Mouse (Mus musculus) spleen, postnatal 36 days (tissue): ENCODE results near the gene Tnp1.

Experiments used
- DNase-seq, 2 experiments: peaks; one replicate each; pipeline ENCODE4 v3.0.0; 2022; ENCODE audit warnings: low spot score in 2 of 2, mixed read lengths in 1 of 2

The Tnp1 gene

GRCm38 (mm10) chr1:73015731-73016130 is at the start of gene Tnp1:
Tnp1 (minus strand) TSS chr1:73015909.
- no peak for DNase-seq

- DNase-seq: no peak
Observed at GRCm38 (mm10) chr1:73064336-73064735, 48.6 kb upstream of the Tnp1 start.

GRCm38 (mm10) chr1:73061491-73062233 is 46.0 kb upstream of the Tnp1 start:
- no peak for DNase-seq

- DNase-seq: no peak
Observed at GRCm38 (mm10) chr1:73060271-73060670, 44.6 kb upstream of the Tnp1 start.

GRCm38 (mm10) chr1:73056266-73057001 is 40.7 kb upstream of the Tnp1 start:
- no peak for DNase-seq

GRCm38 (mm10) chr1:73055820-73056219 is 40.1 kb upstream of the Tnp1 start:
- no peak for DNase-seq

- no peak for DNase-seq
Observed at GRCm38 (mm10) chr1:73055206-73055605, 39.5 kb upstream of the Tnp1 start.

- DNase-seq: no peak
Observed at GRCm38 (mm10) chr1:73053545-73054326, 38.0 kb upstream of the Tnp1 start.

GRCm38 (mm10) chr1:73046896-73047672 is 31.4 kb upstream of the Tnp1 start:
- no peak for DNase-seq

GRCm38 (mm10) chr1:73045948-73046685 is 30.4 kb upstream of the Tnp1 start:
- no peak for DNase-seq

- no peak for DNase-seq
Observed at GRCm38 (mm10) chr1:73043671-73044070, 28.0 kb upstream of the Tnp1 start.

GRCm38 (mm10) chr1:73040691-73041425 is 25.1 kb upstream of the Tnp1 start:
- DNase-seq: no peak

GRCm38 (mm10) chr1:73038532-73038931 is 22.8 kb upstream of the Tnp1 start:
- peak; percentile 32 to 47 for DNase-seq

- no peak for DNase-seq
Observed at GRCm38 (mm10) chr1:73036536-73036935, 20.8 kb upstream of the Tnp1 start.

- no peak for DNase-seq
Observed at GRCm38 (mm10) chr1:73035726-73036125, 20.0 kb upstream of the Tnp1 start.

GRCm38 (mm10) chr1:73032491-73032890 is 16.8 kb upstream of the Tnp1 start:
- DNase-seq: no peak

GRCm38 (mm10) chr1:73028741-73029140 is 13.0 kb upstream of the Tnp1 start:
- DNase-seq: no peak

- DNase-seq: no peak
Observed at GRCm38 (mm10) chr1:73027381-73027780, 11.7 kb upstream of the Tnp1 start.

- no peak for DNase-seq
Observed at GRCm38 (mm10) chr1:73026786-73027299, 11.1 kb upstream of the Tnp1 start.

- no peak for DNase-seq
Observed at GRCm38 (mm10) chr1:73026157-73026556, 10.4 kb upstream of the Tnp1 start.
